Mouse (Mus musculus) adrenal gland, adult 2 months (tissue): ENCODE measurements around the gene Csnk1e. TPM values are rescaled to one million over a fixed set of nuclear protein-coding genes. Genes with fewer than 3 reads are reported as not detected.

ENCODE experiments used
- DNase-seq: peaks from one replicate; pipeline ENCODE4 v3.0.0; 2021
- polyA plus RNA-seq: library from polyadenylated mRNA; depleted of rRNA; stranded (reverse); fragments of >200 nt; gene quantifications from 2 replicates; pipeline ENCODE4 v1.2.3, GENCODE M21; 2012
- total RNA-seq, 2 experiments: library from RNA; stranded (reverse); gene quantifications; 2 replicates each; pipeline ENCODE4 v1.2.3; 2021

Gene Csnk1e
- total and polyA plus RNA-seq, 3 experiments, result 65.3 to 87.7 (median 74.6) TPM

DNA sequence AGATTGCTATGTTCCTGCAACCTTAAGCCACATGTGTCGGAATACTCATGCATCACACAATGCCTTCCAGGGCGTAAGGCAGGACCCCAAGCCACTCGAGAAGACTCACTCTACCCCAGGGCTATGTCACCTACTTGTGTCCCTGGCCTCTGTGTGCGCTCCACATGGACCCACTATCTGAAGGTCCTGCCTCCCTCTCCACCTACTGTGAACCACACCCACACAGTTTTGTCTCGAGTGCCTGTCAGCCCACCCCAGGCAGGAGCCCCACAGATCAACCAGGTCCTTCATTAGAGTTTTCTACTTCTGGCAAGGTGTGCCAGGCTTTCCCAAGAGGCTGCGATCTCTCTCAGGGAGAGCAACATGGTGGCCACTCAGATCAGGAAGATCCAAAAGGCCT, 60.1 kb downstream of the Csnk1e start:
- DNase-seq, result no peak

DNA sequence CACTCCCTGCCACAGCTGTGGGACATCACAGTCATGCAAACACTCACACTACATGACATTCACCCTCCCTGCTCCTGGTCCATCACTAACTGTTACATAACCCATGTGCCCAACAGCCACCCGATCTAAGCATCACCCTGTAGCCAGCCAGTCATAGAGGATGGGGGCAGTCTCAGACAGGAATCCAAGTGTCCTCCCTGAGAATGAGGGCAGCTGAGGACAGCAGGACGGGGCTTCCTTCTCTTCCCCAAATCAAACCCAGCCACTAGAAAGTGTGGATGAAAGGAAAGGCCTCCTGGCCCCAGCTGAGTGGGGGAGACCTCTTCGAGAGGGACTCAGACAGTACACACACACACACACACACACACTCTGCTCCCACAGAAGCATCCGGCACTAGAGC, 60.5 kb downstream of the Csnk1e start:
- DNase-seq, result no peak

DNA sequence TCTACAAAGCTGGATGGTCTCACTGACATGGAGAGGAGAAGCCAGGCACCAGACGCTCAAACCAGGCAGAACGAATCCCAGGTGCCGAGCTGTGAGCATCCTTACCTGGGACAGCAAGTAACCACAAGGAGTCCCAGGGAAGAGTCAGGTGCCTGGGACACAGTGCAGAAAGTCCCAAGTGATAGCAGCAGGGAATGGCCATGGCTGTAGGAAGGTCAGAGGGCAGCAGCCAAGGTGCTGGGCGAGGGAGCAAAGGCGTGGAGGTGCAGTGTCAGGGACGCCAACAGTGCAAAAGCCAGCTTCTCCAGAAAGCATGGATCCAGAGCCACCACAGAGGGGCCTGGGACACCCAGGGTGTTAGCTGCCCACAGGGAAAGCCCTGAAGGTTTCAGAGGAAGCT, 62.3 kb downstream of the Csnk1e start:
- DNase-seq, result no peak

DNA sequence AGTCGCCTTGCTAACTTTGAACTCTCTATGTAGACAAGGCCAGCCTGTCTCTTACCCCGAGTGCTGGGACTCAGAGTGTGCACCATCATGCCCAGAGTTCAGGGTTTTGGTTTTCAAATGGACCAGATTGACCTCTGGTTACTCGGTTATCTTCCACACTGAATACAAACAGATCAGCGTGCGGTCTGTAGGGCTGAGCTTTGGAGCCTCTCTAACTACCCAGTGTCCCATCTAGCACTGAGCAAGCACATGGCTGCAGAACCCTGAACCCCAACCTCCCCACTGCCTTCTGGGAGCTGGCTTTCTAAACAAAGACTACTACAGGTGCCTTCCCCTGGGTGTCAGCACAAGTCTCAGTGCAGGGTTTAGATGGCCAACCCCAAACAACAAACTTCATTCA, 62.8 kb downstream of the Csnk1e start:
- no peak for DNase-seq

DNA sequence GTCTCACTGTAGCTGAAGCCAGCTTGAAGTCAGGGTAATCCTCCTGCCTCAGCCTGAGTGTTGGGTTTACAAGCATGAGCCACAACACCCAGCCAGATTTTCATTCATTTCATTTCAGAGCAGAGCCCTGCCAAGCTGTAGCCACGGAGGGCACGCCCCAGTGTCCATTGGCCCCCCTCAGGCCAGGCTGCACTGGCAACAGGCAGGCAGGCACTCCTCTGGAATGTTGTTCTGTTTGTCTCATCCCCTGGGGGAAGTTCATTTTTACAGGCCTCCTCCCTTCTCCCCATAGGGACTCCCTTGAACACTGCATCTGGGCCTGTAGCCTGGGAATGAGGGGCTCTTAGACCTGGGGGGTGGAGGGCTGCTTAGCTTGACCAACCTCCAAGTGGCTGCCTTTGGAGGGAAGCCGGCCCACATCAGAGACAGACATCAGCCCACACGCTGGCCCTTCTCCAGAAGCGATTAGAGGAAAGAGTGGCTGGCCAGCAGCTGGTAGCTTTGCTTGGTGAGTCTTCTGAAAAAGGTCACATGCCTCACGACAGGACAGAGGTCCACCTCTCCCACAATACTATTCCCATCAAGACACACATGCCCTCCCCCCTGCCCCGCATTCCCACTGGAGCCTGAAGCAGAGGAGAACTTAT, 63.8 kb downstream of the Csnk1e start:
- peak; percentile 86 for DNase-seq

DNA sequence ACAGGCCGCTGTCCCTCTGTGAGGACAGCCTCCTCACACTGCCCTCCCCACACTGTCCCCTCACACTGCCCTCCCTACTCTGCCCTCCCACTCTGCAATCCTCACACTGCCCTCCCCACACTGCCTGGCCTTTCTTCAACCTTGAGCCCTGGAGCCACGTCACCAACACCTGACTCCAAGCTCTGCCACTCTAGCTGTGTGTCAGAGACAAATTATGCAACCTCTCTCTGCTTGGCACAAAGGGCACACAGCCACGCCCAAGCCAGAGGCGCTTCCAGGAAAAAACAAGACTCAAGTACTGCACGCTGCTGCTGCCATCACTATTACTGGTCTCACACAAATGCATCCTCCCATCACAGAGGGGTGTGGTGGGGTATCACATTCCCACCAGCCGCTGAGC, 64.9 kb downstream of the Csnk1e start:
- DNase-seq, result peak; percentile 90

DNA sequence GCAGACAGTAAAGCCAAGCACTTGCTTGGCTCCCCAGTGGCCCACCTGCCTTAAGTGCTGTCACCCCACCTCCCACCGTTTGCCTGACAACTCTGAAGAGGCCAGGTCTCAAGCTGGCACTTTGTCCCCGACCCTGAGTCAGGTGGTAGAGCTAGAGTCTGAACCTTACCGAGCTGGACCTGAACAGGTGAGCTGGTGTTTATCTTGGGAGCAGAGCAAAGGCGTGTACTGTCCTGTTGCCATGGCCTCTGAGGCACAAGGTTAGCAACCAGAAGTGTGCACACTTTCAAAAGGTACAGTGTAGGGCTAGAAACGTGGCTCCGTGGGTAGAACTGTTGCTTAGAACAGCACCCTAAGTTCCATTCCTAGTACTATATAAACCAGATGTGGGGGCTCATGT, 67.2 kb downstream of the Csnk1e start:
- no peak for DNase-seq

DNA sequence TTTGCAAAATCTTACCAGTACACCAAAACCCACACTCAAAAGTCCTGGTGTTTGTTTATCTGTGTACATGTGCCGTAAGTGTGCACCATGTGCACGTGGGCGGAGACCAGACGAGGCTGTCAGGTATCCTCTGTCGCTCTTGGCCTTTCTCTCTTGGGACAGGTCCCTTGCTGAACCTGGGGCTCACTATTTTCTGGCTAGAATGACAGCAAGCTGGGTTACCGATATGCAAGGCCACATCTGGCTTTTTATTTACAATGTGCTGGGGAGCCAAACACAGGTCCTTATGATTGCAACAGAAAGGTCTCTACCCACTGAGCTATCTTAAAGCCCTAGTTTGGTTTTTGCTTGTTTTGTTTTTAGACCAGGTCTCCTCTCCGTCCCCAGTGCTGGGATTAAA, 67.8 kb downstream of the Csnk1e start:
- no peak for DNase-seq

DNA sequence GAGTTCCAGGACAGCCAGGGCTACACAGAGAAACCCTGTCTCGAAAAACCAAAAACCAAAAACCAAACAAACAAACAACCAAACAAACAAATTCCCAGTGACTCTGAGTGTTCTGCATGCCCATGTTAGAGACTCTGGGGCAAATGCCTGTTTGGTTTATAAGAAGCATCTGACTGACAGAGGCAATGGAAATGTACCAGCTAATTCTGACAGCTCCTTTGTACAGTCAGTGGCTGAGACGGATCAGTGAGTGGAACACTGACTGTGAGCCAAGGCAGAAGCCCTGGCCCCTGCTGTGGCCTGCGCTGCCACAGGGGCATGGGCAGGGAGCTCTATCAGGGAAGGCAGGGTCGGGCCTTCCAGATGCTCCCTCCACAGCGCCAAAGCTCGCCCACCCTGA, 68.3 kb downstream of the Csnk1e start:
- no peak for DNase-seq

DNA sequence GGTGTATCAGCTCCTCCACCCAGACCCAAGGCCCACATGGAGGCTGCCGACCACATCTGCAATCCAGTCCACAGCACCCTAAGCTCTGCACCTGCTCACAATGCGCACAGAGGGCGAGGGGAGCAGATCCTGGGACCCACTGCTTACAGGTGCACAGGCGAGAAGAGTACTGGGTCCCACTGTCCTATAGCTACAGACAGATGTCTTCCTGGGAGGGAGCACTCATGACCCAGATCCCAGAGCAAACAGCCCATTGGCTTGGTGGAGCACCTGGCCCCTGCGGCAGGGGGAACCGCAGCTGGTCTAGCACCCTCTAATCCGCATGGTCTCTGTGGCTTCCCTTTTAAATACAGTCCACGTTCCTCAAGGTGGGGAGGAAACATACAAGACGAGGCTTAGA, 73.7 kb downstream of the Csnk1e start:
- DNase-seq, result no peak

DNA sequence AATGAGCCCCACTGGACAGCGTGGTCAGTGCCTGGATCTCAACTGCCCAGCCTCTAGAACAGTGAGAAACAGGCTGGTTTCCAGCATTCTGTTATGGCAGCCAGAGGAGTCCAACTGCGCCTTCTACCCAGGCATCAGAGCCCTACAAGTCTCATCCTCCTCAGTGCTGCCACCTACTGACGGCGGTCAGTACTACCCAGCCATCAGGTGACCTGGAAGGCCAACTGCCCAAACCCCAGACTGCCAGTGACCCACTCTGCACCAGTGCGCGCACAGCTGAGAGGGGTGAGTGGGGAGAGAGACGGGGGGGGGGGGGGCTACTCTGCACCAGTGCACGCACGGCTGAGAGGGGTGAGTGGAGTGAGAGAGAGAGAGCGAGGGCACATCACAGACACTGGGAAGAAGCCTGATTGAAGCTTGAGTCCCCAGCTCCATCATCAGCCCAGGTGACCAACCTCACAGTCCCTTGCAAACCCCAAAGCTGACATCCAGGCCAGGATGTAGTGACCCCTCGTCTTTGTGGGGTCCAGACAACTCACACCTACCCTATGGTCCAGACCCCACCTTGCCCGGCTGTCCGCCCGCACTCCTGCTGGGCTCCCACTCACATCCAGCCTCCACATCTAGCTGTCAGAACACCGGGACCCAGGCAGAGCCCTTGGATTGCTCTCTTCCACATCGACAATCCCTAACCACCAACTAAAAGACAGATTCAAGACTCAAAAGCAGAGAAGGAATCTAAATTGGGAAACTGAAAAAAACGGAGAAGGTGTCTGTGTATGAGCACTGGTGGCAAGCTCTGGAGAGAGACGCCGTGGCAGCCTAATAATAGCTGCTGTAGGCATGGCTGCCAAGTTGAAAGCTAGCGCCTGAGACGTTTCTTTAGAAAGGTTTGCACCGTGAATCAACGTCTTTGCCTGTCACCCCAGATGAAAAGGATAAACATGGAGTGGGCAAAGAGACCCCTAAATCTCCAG, 74.6 kb downstream of the Csnk1e start:
- peak; percentile 75 for DNase-seq

DNA sequence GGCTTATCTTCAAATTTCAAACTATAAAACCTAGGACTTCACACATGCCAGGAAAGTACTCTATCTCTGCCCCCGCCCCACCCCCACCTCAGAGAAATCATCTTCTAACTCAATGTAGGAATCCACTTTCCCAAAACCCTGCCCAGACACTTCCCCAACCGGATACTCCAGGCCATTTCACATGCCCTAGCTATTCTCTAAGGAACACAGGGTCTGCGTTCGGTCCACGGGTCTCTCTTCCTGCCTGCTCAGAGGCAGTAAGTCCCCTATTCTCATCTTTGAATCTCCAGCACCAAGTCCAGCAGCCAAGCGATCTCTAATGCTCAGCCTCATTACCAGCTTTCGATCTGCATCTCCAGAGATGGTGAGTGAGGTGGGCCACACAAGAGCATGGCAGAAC, 75.7 kb downstream of the Csnk1e start:
- DNase-seq, result no peak

DNA sequence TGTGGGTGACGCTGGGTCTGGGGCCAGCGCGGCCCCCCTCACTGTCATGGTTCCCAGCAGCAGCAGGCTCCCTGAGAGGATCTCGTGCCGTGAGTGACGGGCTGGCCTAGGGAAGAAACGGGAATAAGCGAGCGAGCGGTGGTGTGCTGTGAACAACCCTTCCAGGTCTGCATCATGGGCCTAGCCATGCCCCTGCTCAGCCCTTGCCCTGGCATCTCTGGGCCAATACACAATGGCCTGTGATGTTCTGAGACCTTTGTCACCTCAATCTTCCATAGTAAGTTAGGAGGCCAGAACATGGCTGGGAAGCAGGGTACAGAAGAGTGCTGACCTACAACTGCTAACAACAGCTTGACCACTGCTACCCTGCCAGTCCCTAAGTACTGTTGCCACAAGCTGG, 76.8 kb downstream of the Csnk1e start:
- DNase-seq, result no peak

DNA sequence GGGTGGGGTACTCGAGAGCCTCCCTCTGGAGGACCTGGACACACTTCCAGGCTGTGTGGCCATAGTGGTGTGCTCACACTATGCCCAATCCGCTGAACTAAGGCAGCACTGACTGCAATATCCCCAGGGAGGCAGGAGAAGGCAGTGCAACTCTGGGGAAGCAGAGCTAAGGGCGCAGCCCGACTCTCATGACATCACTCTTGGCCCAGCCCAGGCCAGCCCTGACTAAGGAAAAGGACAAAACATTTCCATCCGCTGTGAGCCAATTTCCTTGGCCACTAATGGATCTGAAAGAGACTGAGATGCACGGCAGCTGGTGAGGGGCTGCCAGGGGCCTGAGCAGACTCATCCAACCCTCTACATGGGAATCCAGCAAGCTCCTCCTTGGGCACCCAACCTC, 77.7 kb downstream of the Csnk1e start:
- peak; percentile 78 for DNase-seq

DNA sequence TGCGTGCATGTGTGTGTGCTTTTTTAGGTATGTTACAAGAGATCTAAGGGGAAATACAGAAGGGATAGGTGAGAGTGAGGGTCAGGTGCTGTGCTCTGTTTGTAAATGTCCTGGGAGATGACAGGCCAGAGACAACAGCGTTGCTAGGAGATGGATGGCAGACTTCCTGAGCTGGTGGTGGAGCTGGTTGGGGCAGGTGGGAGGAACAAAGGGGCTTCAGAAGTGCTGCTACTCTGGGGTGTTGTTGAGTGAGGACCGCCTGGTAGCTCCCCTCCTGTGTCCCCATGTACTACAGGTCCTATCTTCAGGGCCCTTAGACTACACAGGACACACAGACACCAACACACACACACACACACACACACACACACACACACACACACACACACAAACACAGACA, 80.6 kb downstream of the Csnk1e start:
- no peak for DNase-seq

DNA sequence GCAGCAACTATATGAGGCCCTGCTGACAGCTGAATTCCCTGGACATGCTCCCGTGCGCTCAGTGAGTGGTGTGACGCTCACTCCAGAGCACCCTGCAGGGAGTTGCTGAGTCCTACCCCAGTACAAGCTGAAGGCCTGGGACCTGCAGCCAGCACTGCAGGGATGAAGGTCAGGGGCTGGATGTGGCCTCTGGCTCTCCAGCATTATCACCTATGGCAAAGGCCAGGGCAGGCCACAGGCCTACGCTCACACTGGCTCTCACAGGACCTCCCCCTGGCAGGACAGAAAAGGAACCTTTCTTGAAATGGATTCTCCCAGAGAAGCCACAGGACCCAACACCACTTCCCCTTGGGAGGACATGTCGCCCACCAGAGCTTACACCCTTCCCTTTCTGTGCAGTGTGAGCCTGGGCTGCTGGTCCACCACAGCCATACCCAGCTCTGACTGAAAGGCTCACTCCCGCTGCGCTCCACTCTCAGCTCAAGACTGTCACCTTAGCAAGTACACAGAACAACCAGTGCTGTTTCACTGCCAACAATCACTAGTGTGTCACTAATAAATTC, 85.0 kb downstream of the Csnk1e start:
- DNase-seq, result no peak

DNA sequence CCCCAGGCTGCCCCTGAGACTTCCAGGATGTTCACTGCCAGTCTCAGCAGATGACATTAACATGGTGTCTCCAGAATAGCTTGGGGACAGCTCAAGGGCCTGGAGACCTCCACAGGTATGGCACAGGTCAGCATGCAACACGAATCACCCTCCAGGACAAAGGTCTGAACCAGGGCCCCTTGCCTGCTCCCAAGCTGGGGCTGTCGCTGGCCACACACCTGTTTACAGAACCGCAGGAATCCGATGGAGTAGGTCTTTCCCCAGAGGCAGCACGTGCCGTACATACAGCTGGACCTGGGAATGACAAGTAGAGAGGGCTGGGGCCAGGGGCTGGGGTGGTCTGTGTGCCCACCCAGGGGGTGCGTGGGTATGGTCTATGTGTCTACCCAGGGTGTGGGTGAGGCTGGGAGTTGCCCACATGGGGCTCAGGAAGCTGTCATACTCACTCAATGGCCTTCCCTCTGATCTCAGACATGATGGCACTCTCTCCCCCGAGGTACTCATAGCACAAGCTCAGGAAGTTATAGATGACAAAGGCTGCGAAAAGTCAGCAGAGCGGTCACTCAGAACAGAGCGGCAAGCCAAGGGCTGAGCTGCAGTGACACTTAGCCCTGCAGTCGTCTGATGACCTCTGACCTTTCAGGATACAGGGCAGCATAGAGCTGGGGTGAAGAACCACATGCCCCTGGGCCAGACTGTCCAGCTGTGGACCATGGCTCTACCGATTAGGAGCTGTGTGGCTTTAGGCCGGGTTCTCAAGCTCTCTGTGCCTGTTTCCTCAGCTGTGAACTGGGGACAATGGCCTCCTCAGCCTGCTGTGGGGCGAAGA, 85.7 kb downstream of the Csnk1e start:
- no peak for DNase-seq

DNA sequence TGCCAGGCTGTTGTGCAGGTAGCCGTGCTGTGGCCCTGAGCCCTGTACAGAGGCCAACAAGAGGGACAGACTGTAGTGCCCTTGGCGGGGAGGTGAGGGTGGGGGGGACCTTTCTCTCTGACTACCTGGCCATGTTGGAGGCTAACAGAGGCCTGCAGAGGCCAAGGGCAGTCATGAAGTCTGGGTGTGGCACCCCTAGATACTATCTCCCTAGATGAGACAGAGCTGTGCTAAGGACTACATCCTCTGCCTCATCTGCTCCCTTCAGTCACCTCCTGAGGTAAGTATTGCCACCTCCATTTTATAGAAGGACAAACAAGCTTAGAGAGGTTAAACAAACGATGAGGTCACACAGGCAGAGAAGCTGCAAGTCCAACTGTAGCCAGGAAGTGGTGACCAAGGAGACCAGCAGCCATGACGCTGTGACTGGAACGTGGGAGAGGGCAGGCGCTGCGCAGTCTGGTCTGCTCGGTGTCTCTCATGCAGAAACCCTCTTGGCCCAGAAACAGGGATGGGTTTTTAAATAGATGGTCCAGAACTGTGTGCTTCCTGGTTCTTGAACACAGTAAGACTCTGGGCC, 86.4 kb downstream of the Csnk1e start:
- DNase-seq, result no peak

DNA sequence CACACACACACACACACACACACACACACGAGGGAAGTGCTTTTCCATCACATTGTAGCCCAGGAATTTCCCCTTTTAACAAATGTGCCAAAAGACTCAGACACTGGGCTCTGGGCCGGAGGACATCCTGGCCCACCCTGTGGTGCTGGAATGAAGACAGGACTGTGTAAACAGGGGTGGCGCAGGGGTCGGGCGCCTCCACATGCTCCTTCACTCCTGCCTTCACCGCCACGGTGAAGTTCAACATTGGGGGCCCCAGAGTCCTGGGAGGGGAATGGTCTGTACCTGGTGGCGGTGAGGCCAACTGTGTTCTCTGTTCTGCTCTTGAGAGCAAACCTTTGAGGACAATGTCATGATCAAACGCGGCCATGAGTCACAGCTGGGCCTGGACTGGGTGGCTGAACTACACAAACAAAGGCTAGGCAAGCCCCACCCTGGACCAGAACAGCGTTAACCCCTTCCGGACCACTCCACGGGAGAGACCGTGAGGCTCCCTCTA, 87.0 kb downstream of the Csnk1e start:
- DNase-seq, result peak; percentile 75
